ENCODE assay signal across 8 mouse cellular contexts in genomic region chr7:25395186-25395557, GRCm38 (mm10). TPM values are rescaled to one million over a fixed set of nuclear protein-coding genes. Genes with fewer than 3 reads are reported as not detected.
DNase-seq lines count a peak whose midpoint lies in the region; ATAC-seq lines count a peak whose summit lies in the region.

No protein-coding gene starts in this region.

- under 1% methylated on average over 22 of the region's 22 CpGs for WGBS in forebrain, embryonic 12.5 days
- WGBS in liver, embryonic 13.5 days (ENCODE audit: insufficient replicate concordance) = under 1% methylated on average over 22 of the region's 22 CpGs
- WGBS in stomach, embryonic 16.5 days = under 1% methylated on average over 22 of the region's 22 CpGs

- H3K27me3 ChIP-seq in forebrain, embryonic 12.5 days = peaks cover 8% of the 10 kb centered on the region; the same call in 1 of the 2 replicates
- H3K27me3 ChIP-seq in liver, embryonic 13.5 days = peaks cover 9% of the 10 kb centered on the region; the same call in 1 of the 2 replicates
- no peaks in the 10 kb centered on the region for H3K27me3 ChIP-seq in stomach, embryonic 16.5 days (ENCODE audit: control insufficient read depth, insufficient read depth, low read length)

- DNase-seq in frontal cortex, adult 2 months (ENCODE audit: extremely low spot score in 1 of 2, low spot score in 1 of 2) = no peak
- no peak for DNase-seq in liver, embryonic 13.5 days
- DNase-seq in right cerebral cortex, postnatal 10 days (ENCODE audit: low spot score in 2 of 2) = no peak
- no peak for DNase-seq in testis, postnatal 14 days (ENCODE audit: low spot score)

- H3K4me1 ChIP-seq in forebrain, embryonic 12.5 days = peaks cover 27% of the 10 kb centered on the region
- H3K4me1 ChIP-seq in liver, embryonic 13.5 days (replicated peaks) = peaks cover 53% of the 10 kb centered on the region
- H3K4me1 ChIP-seq in stomach, embryonic 16.5 days (ENCODE audit: control insufficient read depth, insufficient read depth, low read length) = peaks cover 32% of the 10 kb centered on the region

- peak overlapping the region; percentile 62 for H3K27ac ChIP-seq in forebrain, embryonic 12.5 days
- H3K27ac ChIP-seq in liver, embryonic 13.5 days = no peak overlapping the region
- H3K27ac ChIP-seq in stomach, embryonic 16.5 days (ENCODE audit: low read length) = peak overlapping the region; percentile 71

- H3K4me3 ChIP-seq in forebrain, embryonic 12.5 days (replicated peaks) = peak overlapping the region; percentile 67
- H3K4me3 ChIP-seq in liver, embryonic 13.5 days (replicated peaks) = peak overlapping the region; percentile 67
- peak overlapping the region; percentile 59 for H3K4me3 ChIP-seq in stomach, embryonic 16.5 days (replicated peaks; ENCODE audit: low read length)

- no peaks in the 10 kb centered on the region for H3K36me3 ChIP-seq in forebrain, embryonic 12.5 days (replicated peaks)
- no peaks in the 10 kb centered on the region for H3K36me3 ChIP-seq in liver, embryonic 13.5 days
- no peaks in the 10 kb centered on the region for H3K36me3 ChIP-seq in stomach, embryonic 16.5 days (ENCODE audit: control insufficient read depth, insufficient read depth, low read length)

- H3K9ac ChIP-seq in forebrain, embryonic 12.5 days = peak overlapping the region; percentile 54
- H3K9ac ChIP-seq in liver, embryonic 13.5 days = peak overlapping the region; percentile 77
- peak overlapping the region; percentile 69 for H3K9ac ChIP-seq in stomach, embryonic 16.5 days (ENCODE audit: low read length)

- H3K4me2 ChIP-seq in forebrain, embryonic 12.5 days = peak overlapping the region; percentile 85
- H3K4me2 ChIP-seq in liver, embryonic 13.5 days = peak overlapping the region; percentile 97
- H3K4me2 ChIP-seq in stomach, embryonic 16.5 days (ENCODE audit: low read depth, low read length) = peak overlapping the region; percentile 64

- no peaks in the 10 kb centered on the region for H3K9me3 ChIP-seq in forebrain, embryonic 12.5 days
- no peaks in the 10 kb centered on the region for H3K9me3 ChIP-seq in liver, embryonic 13.5 days (replicated peaks)
- no peaks in the 10 kb centered on the region for H3K9me3 ChIP-seq in stomach, embryonic 16.5 days (replicated peaks; ENCODE audit: control insufficient read depth, low read length)

- ATAC-seq in frontal cortex, adult (ENCODE audit: low TSS enrichment) = peak; percentile 38
- ATAC-seq in CD4-positive, CD25-positive, alpha-beta regulatory T cell, adult 4 months = peak; percentile 40
- peak; percentile 53; the same call in 1 of the 2 replicates for ATAC-seq in forebrain, embryonic 12.5 days (ENCODE audit: low FRiP score)
- peak; percentile 10; the same call in 1 of the 2 replicates for ATAC-seq in liver, embryonic 13.5 days (ENCODE audit: low read depth)
- ATAC-seq in stomach, embryonic 16.5 days (ENCODE audit: insufficient read depth, low FRiP score) = no peak

RNA-seq across cellular contexts. Expression of gene Lipe, which starts 3.3 kb away (rescaled TPM):
- polyA plus RNA-seq in frontal cortex, adult 2 months (2012; rRNA removed) = 9.9 and 12.5 TPM in 2 replicates
- 10 to 100 TPM; 14.2 to 24.4 TPM for polyA plus RNA-seq in CD4-positive, CD25-positive, alpha-beta regulatory T cell, adult 4 months (2017; shearing (Covaris generic))
- polyA plus RNA-seq in forebrain, embryonic 12.5 days (2016; fragmentation: Nextera tagmentation; extraction: Ambion mirVana) = 7.6 and 8.8 TPM in 2 replicates
- polyA plus RNA-seq in liver, embryonic 13.5 days (2015; fragmentation: Nextera tagmentation; extraction: Ambion mirVana) = 2.4 and 2.7 TPM in 2 replicates
- 10.6 and 10.9 TPM in 2 replicates for polyA plus RNA-seq in stomach, embryonic 16.5 days (2015; fragmentation: Nextera tagmentation; extraction: Ambion mirVana)

RNA-seq across cellular contexts. Expression of gene Cxcl17, which starts 17.5 kb away (rescaled TPM):
- polyA plus RNA-seq in frontal cortex, adult 2 months (2012; rRNA removed) = not detected in 2 replicates
- polyA plus RNA-seq in CD4-positive, CD25-positive, alpha-beta regulatory T cell, adult 4 months (2017; shearing (Covaris generic)) = not detected
- 0.27 and 0.52 TPM in 2 replicates for polyA plus RNA-seq in forebrain, embryonic 12.5 days (2016; fragmentation: Nextera tagmentation; extraction: Ambion mirVana)
- not detected in 2 replicates for polyA plus RNA-seq in liver, embryonic 13.5 days (2015; fragmentation: Nextera tagmentation; extraction: Ambion mirVana)
- polyA plus RNA-seq in stomach, embryonic 16.5 days (2015; fragmentation: Nextera tagmentation; extraction: Ambion mirVana) = 0.61 and 0.64 TPM in 2 replicates

RNA-seq across cellular contexts. Expression of gene Cnfn, which starts 25.6 kb away (rescaled TPM):
- polyA plus RNA-seq in frontal cortex, adult 2 months (2012; rRNA removed) = not detected in 2 replicates
- polyA plus RNA-seq in CD4-positive, CD25-positive, alpha-beta regulatory T cell, adult 4 months (2017; shearing (Covaris generic)) = not detected
- polyA plus RNA-seq in forebrain, embryonic 12.5 days (2016; fragmentation: Nextera tagmentation; extraction: Ambion mirVana) = not detected in 2 replicates
- polyA plus RNA-seq in liver, embryonic 13.5 days (2015; fragmentation: Nextera tagmentation; extraction: Ambion mirVana) = 0.15 TPM in 1 of 2 replicates, not detected in the other
- polyA plus RNA-seq in stomach, embryonic 16.5 days (2015; fragmentation: Nextera tagmentation; extraction: Ambion mirVana) = 1,223 and 2,187 TPM in 2 replicates

Comparison
In these comparisons a context has a peak if more than half of its experiments do, and no peak if none do; other contexts are left out.
1. RNA of gene Cnfn, which starts 25.6 kb away (polyA plus RNA-seq): 1,223 to 2,187 TPM in stomach, embryonic 16.5 days; 0.15 TPM in liver, embryonic 13.5 days, not detected in frontal cortex, adult 2 months, not detected in CD4-positive, CD25-positive, alpha-beta regulatory T cell, adult 4 months and not detected in forebrain, embryonic 12.5 days; every median in the first group is over 1,000 times any median in the second.
2. Peak in every context shown above with its lines, with median percentiles within 50 percentile points of each other: H3K4me2 ChIP-seq, H3K4me3 ChIP-seq and H3K9ac ChIP-seq.